Mouse (Mus musculus) 3134 (cell line): ENCODE results near the gene Phc1.
A peak's percentile ranks its signal among the peaks of the same experiment; 100 is the strongest.

ENCODE experiments used
- DNase-seq: peaks from one replicate; pipeline ENCODE4 v3.0.0-alpha.2; 2011; ENCODE audit warnings: low spot score; ENCODE audit not compliant: insufficient read length; ENCODE audit errors: extremely low read depth

Phc1 gene

GRCm38 (mm10) chr6:122339648-122340341, 566 bp downstream of the Phc1 start:
- DNase-seq = peak; percentile 76

DNA sequence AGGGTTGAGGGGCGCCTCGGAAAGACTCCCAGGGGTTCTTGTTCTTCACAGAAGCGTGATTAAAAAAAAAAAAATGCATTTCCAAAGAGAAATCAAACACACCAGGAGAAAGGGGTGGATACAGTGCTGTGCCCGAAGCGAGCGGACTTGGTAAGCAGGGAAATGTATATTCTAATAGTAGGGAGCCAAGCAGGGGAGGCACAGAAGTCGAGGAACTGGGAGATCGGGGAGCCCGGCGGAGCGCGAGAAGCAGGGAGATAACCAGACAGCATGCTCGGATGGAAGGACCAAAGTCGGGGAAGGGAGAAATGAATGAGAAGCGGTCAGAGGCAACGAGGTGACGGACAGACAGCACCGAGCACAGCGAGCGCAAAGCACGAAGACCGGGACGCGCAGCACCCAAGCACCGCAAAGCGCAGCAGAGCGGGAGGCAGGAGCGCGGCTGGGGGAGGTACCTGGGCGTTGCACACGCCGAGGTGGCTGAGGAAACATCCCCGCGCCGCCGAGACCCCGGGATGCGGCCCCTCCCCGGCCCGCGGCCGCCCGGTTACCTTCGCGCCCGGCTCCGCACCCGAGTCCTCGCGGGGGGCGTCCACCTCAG, 1.2 kb downstream of the Phc1 start:
- peak; percentile 76 for DNase-seq

DNA sequence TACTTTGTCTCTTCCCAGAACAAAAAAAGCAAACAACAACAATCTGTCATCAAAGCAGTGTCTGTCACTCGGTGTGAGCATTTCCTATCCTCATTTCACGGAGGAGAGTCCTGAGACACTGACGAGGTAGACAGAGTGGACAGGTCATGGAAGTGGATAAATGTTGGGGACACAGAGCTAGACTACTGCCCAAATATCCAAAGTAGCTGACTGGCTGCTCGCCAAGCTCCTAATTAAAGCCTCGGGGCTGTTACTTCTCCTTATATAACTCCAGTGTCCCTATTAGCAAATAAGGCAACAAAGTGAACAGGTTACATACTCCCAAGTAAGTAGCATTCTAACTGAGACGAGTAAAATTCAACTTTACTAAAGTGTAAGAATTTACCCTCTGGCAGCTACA, 2.8 kb downstream of the Phc1 start:
- no peak for DNase-seq

GRCm38 (mm10) chr6:122334786-122335340, 5.5 kb downstream of the Phc1 start:
- DNase-seq = no peak

DNA sequence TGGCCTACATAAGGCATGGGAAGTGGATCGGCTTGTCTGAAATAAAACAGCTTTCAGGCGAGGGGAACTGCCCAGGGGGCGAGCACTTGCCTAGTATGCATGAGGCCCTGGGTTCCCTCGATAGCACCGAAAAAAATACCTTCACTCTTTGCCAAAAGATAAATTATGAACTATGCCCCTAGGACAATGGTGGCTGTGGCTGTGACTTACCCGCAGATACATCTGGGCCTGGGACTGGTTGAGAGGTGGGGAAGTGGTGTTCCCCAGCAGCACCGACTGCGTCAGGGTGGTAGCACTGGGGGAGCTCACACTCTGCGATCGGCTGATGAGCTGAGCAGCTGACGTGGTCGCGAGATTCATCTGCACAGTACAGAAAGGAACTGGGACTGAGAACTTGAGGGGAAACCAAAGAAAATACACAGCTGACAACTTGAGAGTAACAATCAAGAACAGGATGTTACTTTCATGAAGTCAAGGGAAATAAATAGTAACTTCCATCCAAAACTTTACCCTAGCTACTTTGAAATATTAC, 7.2 kb downstream of the Phc1 start:
- DNase-seq = no peak

- DNase-seq = no peak
Measured at GRCm38 (mm10) chr6:122325361-122325975, 14.9 kb downstream of the Phc1 start.

DNA sequence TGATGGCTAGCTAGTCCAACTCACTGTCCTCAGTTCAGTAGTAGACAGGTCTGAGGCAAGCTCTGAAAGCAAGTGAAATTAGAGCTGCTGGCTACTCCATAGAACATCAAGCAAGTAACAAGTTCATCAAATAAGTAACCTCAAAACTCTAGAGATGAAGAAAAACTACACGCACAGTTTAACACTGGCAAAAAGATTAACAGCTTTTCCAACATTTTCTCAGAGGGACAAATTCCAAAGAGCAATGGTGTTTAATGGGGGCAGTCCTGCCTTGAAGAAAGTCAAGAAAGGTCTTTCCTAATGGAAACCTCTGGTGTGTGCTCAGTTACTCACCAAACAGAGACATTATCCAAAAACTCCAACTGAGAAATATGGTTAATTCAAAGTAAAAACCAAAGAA, 21.6 kb downstream of the Phc1 start:
- no peak for DNase-seq

DNA sequence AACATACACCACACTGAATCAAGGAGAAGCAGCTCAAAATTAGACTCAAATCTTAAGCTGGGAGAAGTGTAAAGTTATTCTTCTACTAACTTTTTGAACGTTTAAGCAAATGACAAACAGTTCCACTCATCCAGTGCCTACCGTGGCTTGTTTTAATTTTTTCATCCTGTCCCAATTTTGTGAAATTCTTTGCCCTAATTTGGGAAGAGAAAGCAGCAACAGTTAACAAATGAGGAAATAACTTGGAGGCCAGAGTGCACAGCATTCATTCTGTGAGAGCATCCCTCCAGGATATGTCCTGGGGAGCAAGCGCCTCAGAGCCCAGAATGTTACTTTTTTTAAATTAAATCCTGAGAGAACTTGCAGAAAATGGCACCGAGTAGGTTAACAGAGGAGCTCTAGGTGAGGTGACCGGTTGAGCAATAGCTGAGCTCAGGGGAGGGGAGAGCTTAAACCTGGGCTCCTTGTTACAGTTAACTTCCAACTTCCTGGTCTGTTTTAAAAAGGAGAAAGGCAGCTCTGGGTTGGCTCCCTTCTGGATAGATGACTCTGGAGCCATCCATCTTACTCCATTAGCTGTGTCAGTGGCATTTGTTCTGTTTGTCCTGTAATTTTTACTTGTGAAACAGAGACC, 30.1 kb downstream of the Phc1 start:
- no peak for DNase-seq

DNA sequence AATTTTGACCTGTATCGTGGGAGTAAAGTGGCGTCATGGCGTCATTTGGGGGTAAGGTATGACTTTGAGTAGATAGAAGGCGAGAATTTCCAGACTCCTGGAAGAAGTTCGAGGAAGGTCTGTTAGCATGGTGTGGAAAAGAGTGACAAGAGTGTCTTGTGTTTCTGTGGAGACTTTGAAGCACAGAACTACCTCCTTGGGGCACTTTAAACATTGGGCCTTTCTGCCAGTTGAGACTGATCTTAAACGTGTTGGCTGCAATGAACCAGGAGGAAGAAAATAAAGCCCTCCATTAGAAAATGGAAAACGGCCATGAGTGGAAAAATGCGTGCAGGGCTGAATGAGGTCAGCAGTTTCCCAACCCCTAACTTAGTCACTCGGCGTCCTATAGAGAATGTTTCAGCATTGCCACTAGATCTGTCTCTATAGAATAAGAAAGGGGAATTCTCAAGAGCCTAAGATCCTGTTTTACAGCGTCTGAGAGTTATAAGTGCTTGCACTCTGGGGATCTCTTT, 30.9 kb downstream of the Phc1 start:
- DNase-seq = no peak

GRCm38 (mm10) chr6:122308505-122309393, 31.6 kb downstream of the Phc1 start, which contains the start of gene M6pr:
Gene M6pr (plus strand): TSS chr6:122308720.
- DNase-seq = peak; percentile 98

- no peak for DNase-seq
Measured at GRCm38 (mm10) chr6:122308136-122308504, 32.2 kb downstream of the Phc1 start.

DNA sequence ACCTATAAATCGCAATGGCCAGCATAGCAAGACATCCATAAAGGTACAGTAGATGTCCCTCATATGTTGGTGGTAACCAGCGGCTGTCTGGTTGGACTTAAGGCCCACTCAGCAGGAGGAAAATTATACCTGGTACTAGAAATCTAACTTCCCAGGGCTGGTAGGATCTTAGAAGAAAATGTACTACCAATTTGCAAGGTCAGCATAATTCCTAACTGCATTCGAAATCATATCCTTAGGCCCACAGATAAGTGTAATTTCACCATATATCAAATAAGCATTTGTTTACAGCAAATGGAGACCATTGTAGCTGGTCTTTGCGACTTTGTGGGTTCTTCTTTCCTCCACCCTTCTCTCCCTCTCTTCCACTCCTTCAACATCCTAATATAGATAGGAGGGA, 33.7 kb downstream of the Phc1 start:
- DNase-seq = no peak

- DNase-seq = no peak
Measured at GRCm38 (mm10) chr6:122304790-122305555, 35.4 kb downstream of the Phc1 start.

DNA sequence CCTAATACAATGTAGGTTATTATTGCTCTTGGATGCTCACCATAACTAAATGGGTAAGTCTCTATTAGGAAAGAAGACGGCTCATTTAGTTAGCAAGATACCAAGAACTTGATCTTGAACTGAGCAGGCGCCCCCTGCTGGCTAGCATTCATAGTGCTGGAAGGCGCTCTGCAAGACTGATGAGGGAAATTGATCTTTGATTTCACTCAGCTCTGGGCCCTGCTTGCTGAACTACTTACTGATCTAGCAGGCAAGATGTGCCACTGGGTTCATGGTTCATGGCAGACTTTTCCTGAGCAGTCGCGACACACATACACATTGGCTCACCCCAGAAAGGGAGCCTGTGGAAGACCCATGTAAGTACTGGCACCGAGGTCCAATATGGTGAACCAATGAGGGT, 36.0 kb downstream of the Phc1 start:
- no peak for DNase-seq

DNA sequence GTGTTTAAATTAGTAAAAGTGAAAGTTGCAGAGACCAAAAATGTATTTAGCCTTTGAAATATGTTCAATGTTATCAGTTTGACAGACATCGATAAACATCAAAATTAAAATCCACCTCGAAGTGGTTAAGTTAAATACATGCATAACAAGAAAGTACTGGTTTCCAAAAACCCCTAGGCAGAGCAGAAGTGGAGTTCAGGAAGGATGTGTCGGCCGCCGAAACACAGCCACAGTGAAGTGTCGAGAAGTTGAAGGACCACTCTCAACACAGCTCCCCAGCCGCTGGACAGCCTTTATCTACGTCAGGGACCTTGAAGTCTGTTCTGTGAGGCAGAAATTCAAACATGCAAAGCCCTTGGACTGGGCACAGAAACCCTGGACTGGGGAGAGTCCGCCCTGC, 36.8 kb downstream of the Phc1 start:
- DNase-seq = no peak

- DNase-seq = no peak
Measured at GRCm38 (mm10) chr6:122302661-122303060, 37.7 kb downstream of the Phc1 start.

GRCm38 (mm10) chr6:122302121-122302520, 38.2 kb downstream of the Phc1 start:
- no peak for DNase-seq

GRCm38 (mm10) chr6:122299621-122300133, 40.7 kb downstream of the Phc1 start:
- no peak for DNase-seq

- no peak for DNase-seq
Measured at GRCm38 (mm10) chr6:122298223-122298609, 42.1 kb downstream of the Phc1 start.
